Mouse (Mus musculus): ENCODE measurements around the gene Mpped1. TPM values are rescaled to one million over a fixed set of nuclear protein-coding genes. Genes with fewer than 3 reads are reported as not detected.

Gene Mpped1
- total and polyA plus RNA-seq, 3 experiments: not detected

DNA sequence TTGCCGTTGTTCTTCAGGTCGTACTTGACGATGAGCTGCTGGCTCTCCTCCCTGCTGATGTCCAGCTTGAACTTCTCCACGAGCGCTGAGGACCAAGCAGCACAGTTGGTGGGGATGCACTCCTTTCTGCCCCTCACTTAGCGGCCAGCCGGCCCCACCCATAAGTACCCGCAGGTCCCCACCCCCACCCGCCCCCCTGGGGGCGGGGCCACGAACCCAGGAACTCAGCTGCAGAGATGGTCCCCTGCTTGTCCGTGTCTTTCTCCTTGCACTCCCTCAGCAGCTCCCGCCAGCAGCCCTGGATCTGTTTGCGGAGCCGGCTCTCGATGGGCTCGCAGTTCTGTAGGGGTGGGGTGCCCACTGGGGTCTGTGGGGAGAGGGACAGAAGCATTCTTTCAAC lies 91.7 kb downstream of the Mpped1 start:
- Histone ChIP-seq H3K27me3 (ENCODE audit: control insufficient read depth in 1 of 2, insufficient read depth in 2 of 2, low read length in 2 of 2) (no peaks in the 10 kb centered on the region), H3K4me1 (ENCODE audit: control insufficient read depth in 1 of 2, insufficient read depth in 2 of 2, low read length in 2 of 2) (no peaks in the 10 kb centered on the region), H3K79me2 (ENCODE audit: control insufficient read depth, insufficient read depth, low read length, poor library complexity) (no peaks in the 10 kb centered on the region), H3K4me3 (ENCODE audit: control insufficient read depth in 1 of 2, insufficient read depth in 1 of 2, low read depth in 2 of 2, low read length in 2 of 2) (no peak overlapping the region), H3K9me3 (replicated peaks; ENCODE audit: insufficient read depth, low read length) (no peaks in the 10 kb centered on the region), H3K27ac (ENCODE audit: control insufficient read depth, low read depth, low read length) (no peak overlapping the region), H3K9ac (ENCODE audit: control insufficient read depth, low read depth, low read length, poor library complexity, severe bottlenecking) (no peak overlapping the region), H3K36me3 (ENCODE audit: control insufficient read depth in 1 of 2, insufficient read depth in 2 of 2, low read length in 2 of 2) (no peaks in the 10 kb centered on the region)
- TF ChIP-seq UBTF (IDR thresholded peaks at IDR 0.05; ENCODE audit: borderline replicate concordance, insufficient read depth, low read depth, low read length) (no peak), NELFE (IDR thresholded peaks at IDR 0.05; ENCODE audit: low read depth, low read length) (no peak), USF1 (IDR thresholded peaks at IDR 0.05; ENCODE audit: low read depth, low read length) (no peak)
- no peak for DNase-seq (ENCODE audit: low read depth, low spot score)

DNA sequence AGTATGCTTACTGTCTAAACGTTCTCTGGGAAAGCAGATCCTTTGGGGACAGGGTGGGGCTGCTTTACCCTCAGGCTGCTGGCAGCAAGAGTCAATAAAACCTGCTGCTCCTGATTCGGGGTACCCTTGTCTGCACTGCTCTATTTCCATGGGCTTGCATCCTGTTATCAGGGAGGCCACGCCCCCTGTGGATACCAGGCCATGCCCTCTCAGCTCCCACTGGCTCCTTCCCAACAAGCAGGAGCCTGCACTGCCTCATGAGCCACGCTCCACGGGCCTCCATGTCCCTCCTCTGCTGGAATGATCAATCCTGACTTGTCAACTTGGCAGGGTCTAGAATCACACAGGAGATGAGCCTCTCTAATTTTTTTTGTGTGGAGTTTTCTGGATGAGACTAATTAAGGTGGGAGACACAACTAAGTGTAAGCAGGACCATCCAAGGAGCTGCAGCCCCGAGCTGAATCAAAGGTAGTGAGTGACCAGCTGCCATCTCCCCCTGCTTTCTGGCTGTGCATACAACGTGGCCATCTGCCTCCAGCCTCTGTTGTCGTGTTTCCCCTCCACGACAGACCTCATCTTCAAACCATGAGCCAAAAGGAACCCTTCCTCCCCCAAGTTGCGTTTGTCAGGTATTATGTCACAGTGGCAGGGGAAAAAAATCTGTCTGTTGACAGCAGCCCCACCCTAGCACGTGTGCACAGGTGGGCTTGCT lies 98.0 kb downstream of the Mpped1 start:
- Histone ChIP-seq H3K36me3 (ENCODE audit: control insufficient read depth in 1 of 2, insufficient read depth in 2 of 2, low read length in 2 of 2) (no peaks in the 10 kb centered on the region), H3K27ac (ENCODE audit: control insufficient read depth, low read depth, low read length) (no peak overlapping the region), H3K4me1 (ENCODE audit: control insufficient read depth in 1 of 2, insufficient read depth in 2 of 2, low read length in 2 of 2) (no peaks in the 10 kb centered on the region), H3K9me3 (replicated peaks; ENCODE audit: insufficient read depth, low read length) (no peaks in the 10 kb centered on the region), H3K4me3 (ENCODE audit: control insufficient read depth in 1 of 2, insufficient read depth in 1 of 2, low read depth in 2 of 2, low read length in 2 of 2) (no peak overlapping the region), H3K79me2 (ENCODE audit: control insufficient read depth, insufficient read depth, low read length, poor library complexity) (no peaks in the 10 kb centered on the region), H3K27me3 (ENCODE audit: control insufficient read depth in 1 of 2, insufficient read depth in 2 of 2, low read length in 2 of 2) (no peaks in the 10 kb centered on the region), H3K9ac (ENCODE audit: control insufficient read depth, low read depth, low read length, poor library complexity, severe bottlenecking) (no peak overlapping the region)
- DNase-seq (ENCODE audit: low read depth, low spot score): no peak
- TF ChIP-seq MYC (IDR thresholded peaks at IDR 0.05; ENCODE audit: low read depth, low read length) (no peak), KAT2A (conservative IDR thresholded peaks at IDR 0.05; ENCODE audit: low read depth, low read length) (no peak), GATA1 (IDR thresholded peaks at IDR 0.05; ENCODE audit: low read depth, low read length) (no peak), ZNF384 (IDR thresholded peaks at IDR 0.05; ENCODE audit: low read depth, low read length) (no peak), NELFE (IDR thresholded peaks at IDR 0.05; ENCODE audit: low read depth, low read length) (no peak), TBP (IDR thresholded peaks at IDR 0.05; ENCODE audit: low read depth, low read length) (no peak), JUND (IDR thresholded peaks at IDR 0.05; ENCODE audit: low read depth, low read length) (no peak), USF2 (IDR thresholded peaks at IDR 0.05; ENCODE audit: borderline replicate concordance in 1 of 2, insufficient read depth in 1 of 2, low read depth in 1 of 2, low read length in 2 of 2) (no peak), USF1 (IDR thresholded peaks at IDR 0.05; ENCODE audit: low read depth, low read length) (no peak), RCOR1 (IDR thresholded peaks at IDR 0.05; ENCODE audit: low read depth, low read length) (no peak), MXI1 (IDR thresholded peaks at IDR 0.05; ENCODE audit: low read depth, low read length) (no peak), POLR2AphosphoS5 (IDR thresholded peaks at IDR 0.05; ENCODE audit: borderline replicate concordance, low read depth, low read length) (no peak), ZKSCAN1 (IDR thresholded peaks at IDR 0.05; ENCODE audit: low read depth, low read length) (no peak), MAZ (IDR thresholded peaks at IDR 0.05; ENCODE audit: low read depth, low read length) (no peak), ETS1 (IDR thresholded peaks at IDR 0.05; ENCODE audit: low read depth, low read length) (no peak), SMC3 (IDR thresholded peaks at IDR 0.05; ENCODE audit: low read depth, low read length) (no peak), CHD2 (IDR thresholded peaks at IDR 0.05; ENCODE audit: low read length) (no peak)

All from MEL (cell line).